Mouse (Mus musculus) brain, adult 2 months (tissue): ENCODE data around the gene Vmn1r159.
"Not testable (repeated sequence)": the region's sequence is repeated elsewhere in the genome, so short reads cannot be mapped to it uniquely, and the experiment has no call there.

Experiments used
- DNase-seq: peaks from one replicate; pipeline ENCODE4 v3.0.0; 2011; ENCODE audit warnings: low read depth, low spot score

The Vmn1r159 gene

DNA sequence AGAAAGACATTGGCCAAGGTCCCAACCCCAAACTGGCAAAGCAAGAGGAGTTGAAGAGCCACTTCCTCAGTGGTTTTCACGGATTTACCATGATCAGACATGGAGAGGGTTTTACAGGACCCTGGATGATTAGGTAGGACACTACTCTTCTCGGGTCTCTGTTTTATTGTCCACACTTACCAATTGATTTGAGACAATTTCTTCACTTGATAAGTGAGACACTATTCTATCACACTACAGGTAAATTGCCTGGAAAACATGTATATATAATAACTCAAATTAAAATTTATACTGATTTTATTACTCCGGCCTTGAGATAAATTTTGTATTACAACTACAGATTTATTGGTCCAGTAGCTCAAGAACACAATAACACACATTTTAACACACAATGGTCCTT lies at the start of gene Vmn1r159:
Vmn1r159 (minus strand) TSS at position 101 of the 400 bp plus-strand sequence.
- not testable (repeated sequence) for DNase-seq

DNA sequence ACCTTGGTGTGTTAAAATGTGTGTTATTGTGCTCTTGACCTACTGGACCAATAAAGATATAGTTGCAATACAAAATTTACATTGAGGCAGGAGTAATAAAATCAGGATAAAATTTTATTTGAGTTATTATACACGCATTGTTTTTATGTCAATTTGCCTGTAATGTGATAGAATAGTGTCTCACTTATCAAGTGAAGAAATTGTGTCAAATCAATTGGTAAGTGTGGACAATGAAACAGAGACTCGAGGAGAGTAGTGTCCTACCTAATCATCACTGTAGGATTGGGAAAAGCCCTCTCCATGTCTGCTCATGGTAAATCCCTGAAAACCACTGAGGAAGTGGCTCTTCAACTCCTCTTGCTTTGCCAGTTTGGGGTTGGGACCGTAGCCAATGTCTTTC lies 27.5 kb upstream of the Vmn1r159 start, which contains the start of gene Vmn1r160:
Vmn1r160 (plus strand) TSS at position 301 of the 400 bp plus-strand sequence.
- DNase-seq = not testable (repeated sequence)
